Mouse (Mus musculus) midbrain, embryonic 15.5 days (tissue): Measurements from ENCODE around the gene Dcaf8. TPM values are rescaled to one million over a fixed set of nuclear protein-coding genes. Genes with fewer than 3 reads are reported as not detected.

ENCODE experiments used
- ATAC-seq: fragments of 200-750 bp; cut with Nextera tagmentation; replicated peaks from 2 replicates; pipeline ENCODE4 v1.8.0; 2017; ENCODE audit warnings: moderate TSS enrichment
- H3K27ac ChIP-seq: fragments of 300-500 bp; sonication (generic); 2 replicates; pipeline ENCODE4 v1.5.1; 2015; ENCODE audit warnings: mild to moderate bottlenecking, inconsistent platforms
- H3K27me3 ChIP-seq: fragments of 300-500 bp; sonication (generic); replicated peaks from 2 replicates; pipeline ENCODE4 v1.6.1; 2015; ENCODE audit warnings: inconsistent platforms
- H3K36me3 ChIP-seq: fragments of 300-500 bp; sonication (generic); replicated peaks from 2 replicates; pipeline ENCODE4 v1.6.1; 2015; ENCODE audit warnings: inconsistent platforms
- H3K4me1 ChIP-seq: fragments of 300-500 bp; sonication (generic); 2 replicates; pipeline ENCODE4 v1.6.1; 2015; ENCODE audit warnings: inconsistent platforms
- H3K4me2 ChIP-seq: fragments of 300-500 bp; sonication (generic); 2 replicates; pipeline ENCODE4 v1.6.1; 2015; ENCODE audit warnings: inconsistent platforms, mild to moderate bottlenecking, moderate library complexity
- H3K4me3 ChIP-seq: fragments of 300-500 bp; sonication (generic); 2 replicates; pipeline ENCODE4 v1.5.1; 2015; ENCODE audit warnings: mild to moderate bottlenecking, inconsistent platforms
- H3K9ac ChIP-seq: fragments of 300-500 bp; sonication (generic); 2 replicates; pipeline ENCODE4 v1.6.1; 2015; ENCODE audit warnings: mild to moderate bottlenecking, inconsistent platforms
- H3K9me3 ChIP-seq: fragments of 300-500 bp; sonication (generic); 2 replicates; pipeline ENCODE4 v1.6.1; 2016; ENCODE audit warnings: inconsistent platforms
- WGBS: fragments of 180-500 bp; shearing (Covaris S2); methylation state at CpG from one replicate; pipeline ENCODE4 v1.1.7; 2015; ENCODE audit warnings: mixed read lengths; 5-methylcytosine and 5-hydroxymethylcytosine counted together
- polyA plus RNA-seq: library from polyadenylated mRNA; unstranded; fragments of >200 nt; fragmentation: Nextera tagmentation; extraction: Ambion mirVana; gene quantifications from 2 replicates; pipeline ENCODE4 v1.2.1, GENCODE M21; 2015

Gene Dcaf8
- polyA plus RNA-seq, 1 experiment from 2014 or later, result 94.7 TPM

- no peak for ATAC-seq
- H3K9ac ChIP-seq, result no peak overlapping the region
- H3K27ac ChIP-seq, result peak overlapping the region; percentile 66
- H3K4me3 ChIP-seq, result no peak overlapping the region
- peaks cover 19% of the 10 kb centered on the region for H3K4me1 ChIP-seq
- no peaks in the 10 kb centered on the region for H3K9me3 ChIP-seq
- H3K36me3 ChIP-seq, result no peaks in the 10 kb centered on the region
- no peak overlapping the region for H3K4me2 ChIP-seq
- WGBS, result 33% methylated on average over 4 of the region's 4 CpGs
- H3K27me3 ChIP-seq, result no peaks in the 10 kb centered on the region
These were observed 65.9 kb downstream of the Dcaf8 start for GRCm38 (mm10) chr1:172213771-172214170.

GRCm38 (mm10) chr1:172214748-172215147, 66.9 kb downstream of the Dcaf8 start:
- WGBS, result 65% methylated on average over 3 of the region's 3 CpGs
- no peaks in the 10 kb centered on the region for H3K27me3 ChIP-seq
- H3K4me2 ChIP-seq, result no peak overlapping the region
- H3K4me1 ChIP-seq, result peaks cover 21% of the 10 kb centered on the region
- no peak overlapping the region for H3K9ac ChIP-seq
- H3K36me3 ChIP-seq, result no peaks in the 10 kb centered on the region
- H3K4me3 ChIP-seq, result no peak overlapping the region
- no peak for ATAC-seq
- no peaks in the 10 kb centered on the region for H3K9me3 ChIP-seq
- no peak overlapping the region for H3K27ac ChIP-seq

GRCm38 (mm10) chr1:172217148-172217547, 69.3 kb downstream of the Dcaf8 start:
- H3K27ac ChIP-seq, result peak overlapping the region; percentile 68; the same call in 1 of the 2 replicates
- no peaks in the 10 kb centered on the region for H3K9me3 ChIP-seq
- no peak overlapping the region for H3K9ac ChIP-seq
- no peaks in the 10 kb centered on the region for H3K36me3 ChIP-seq
- H3K4me1 ChIP-seq, result peaks cover 25% of the 10 kb centered on the region
- 1% methylated on average over 5 of the region's 5 CpGs for WGBS
- no peak overlapping the region for H3K4me3 ChIP-seq
- peak overlapping the region; percentile 16; the same call in 1 of the 2 replicates for H3K4me2 ChIP-seq
- ATAC-seq, result peak; percentile 41; the same call in 1 of the 2 replicates
- no peaks in the 10 kb centered on the region for H3K27me3 ChIP-seq

- H3K9ac ChIP-seq, result no peak overlapping the region
- H3K36me3 ChIP-seq, result no peaks in the 10 kb centered on the region
- H3K27me3 ChIP-seq, result no peaks in the 10 kb centered on the region
- no peak overlapping the region for H3K4me2 ChIP-seq
- WGBS, result 47% methylated on average over 15 of the region's 15 CpGs
- H3K4me3 ChIP-seq, result no peak overlapping the region
- H3K27ac ChIP-seq, result no peak overlapping the region
- ATAC-seq, result no peak
- peaks cover 25% of the 10 kb centered on the region for H3K4me1 ChIP-seq
- no peaks in the 10 kb centered on the region for H3K9me3 ChIP-seq
These were observed 70.5 kb downstream of the Dcaf8 start for GRCm38 (mm10) chr1:172218164-172218910.

- Histone ChIP-seq H3K9me3 (no peaks in the 10 kb centered on the region), H3K27ac (peak within 1 kb of the TSS; percentile 42; the same call in 1 of the 2 replicates), H3K27me3 (no peaks in the 10 kb centered on the region), H3K36me3 (no peaks in the 10 kb centered on the region), H3K9ac (no peak within 1 kb of the TSS), H3K4me1 (peaks cover 20% of the 10 kb centered on the region), H3K4me3 (no peak within 1 kb of the TSS), H3K4me2 (no peak within 1 kb of the TSS)
- peak; percentile 12; the same call in 1 of the 2 replicates for ATAC-seq
- 83% methylated on average over 19 of the region's 19 CpGs for WGBS
These were observed 71.8 kb downstream of the Dcaf8 start, which contains the start of gene Casq1 for GRCm38 (mm10) chr1:172219451-172220406. Gene Casq1, minus strand, starts transcription at chr1:172219868.

GRCm38 (mm10) chr1:172220414-172220813, 72.5 kb downstream of the Dcaf8 start:
- Histone ChIP-seq H3K27me3 (no peaks in the 10 kb centered on the region), H3K4me1 (peaks cover 20% of the 10 kb centered on the region), H3K4me2 (no peak overlapping the region), H3K36me3 (no peaks in the 10 kb centered on the region), H3K4me3 (no peak overlapping the region), H3K9ac (no peak overlapping the region), H3K27ac (peak overlapping the region; percentile 42; the same call in 1 of the 2 replicates), H3K9me3 (no peaks in the 10 kb centered on the region)
- WGBS, result 36% methylated on average over 10 of the region's 10 CpGs
- ATAC-seq, result peak; percentile 28; the same call in 1 of the 2 replicates

- no peak overlapping the region for H3K9ac ChIP-seq
- no peak overlapping the region for H3K27ac ChIP-seq
- H3K36me3 ChIP-seq, result no peaks in the 10 kb centered on the region
- no peak overlapping the region for H3K4me2 ChIP-seq
- H3K9me3 ChIP-seq, result no peaks in the 10 kb centered on the region
- H3K27me3 ChIP-seq, result no peaks in the 10 kb centered on the region
- WGBS, result 42% methylated on average over 11 of the region's 11 CpGs
- no peak for ATAC-seq
- peaks cover 20% of the 10 kb centered on the region for H3K4me1 ChIP-seq
- no peak overlapping the region for H3K4me3 ChIP-seq
These were observed 73.6 kb downstream of the Dcaf8 start for GRCm38 (mm10) chr1:172221297-172222063.

- Histone ChIP-seq H3K4me2 (no peak overlapping the region), H3K9me3 (no peaks in the 10 kb centered on the region), H3K9ac (no peak overlapping the region), H3K27ac (no peak overlapping the region), H3K27me3 (no peaks in the 10 kb centered on the region), H3K4me3 (no peak overlapping the region), H3K36me3 (no peaks in the 10 kb centered on the region), H3K4me1 (no peaks in the 10 kb centered on the region)
- WGBS, result 81% methylated on average over 2 of the region's 2 CpGs
- no peak for ATAC-seq
These were observed 80.3 kb downstream of the Dcaf8 start for GRCm38 (mm10) chr1:172228209-172228608.

- WGBS, result 91% methylated on average over 1 of the region's 1 CpGs
- Histone ChIP-seq H3K36me3 (no peaks in the 10 kb centered on the region), H3K4me1 (no peaks in the 10 kb centered on the region), H3K4me2 (no peak overlapping the region), H3K9me3 (no peaks in the 10 kb centered on the region), H3K9ac (no peak overlapping the region), H3K4me3 (no peak overlapping the region), H3K27ac (no peak overlapping the region), H3K27me3 (no peaks in the 10 kb centered on the region)
- ATAC-seq, result no peak
These were observed 81.3 kb downstream of the Dcaf8 start for GRCm38 (mm10) chr1:172229215-172229614.

GRCm38 (mm10) chr1:172240945-172241708, 93.2 kb downstream of the Dcaf8 start:
- H3K9ac ChIP-seq, result no peak overlapping the region
- H3K4me2 ChIP-seq, result no peak overlapping the region
- no peaks in the 10 kb centered on the region for H3K9me3 ChIP-seq
- H3K36me3 ChIP-seq, result no peaks in the 10 kb centered on the region
- H3K27me3 ChIP-seq, result no peaks in the 10 kb centered on the region
- 28% methylated on average over 6 of the region's 6 CpGs for WGBS
- H3K4me1 ChIP-seq, result no peaks in the 10 kb centered on the region
- H3K4me3 ChIP-seq, result no peak overlapping the region
- ATAC-seq, result no peak
- no peak overlapping the region for H3K27ac ChIP-seq

- 15% methylated on average over 2 of the region's 2 CpGs for whole genome bisulfite sequencing
- Histone ChIP-seq H3K4me2 (no peak overlapping the region), H3K27ac (0 out of 2 replicates have a peak overlapping the region, but pooled peaks have one; percentile 5), H3K9ac (no peak overlapping the region), H3K9me3 (no peaks in the 10 kb centered on the region), H3K27me3 (no peaks in the 10 kb centered on the region), H3K4me1 (no peaks in the 10 kb centered on the region), H3K4me3 (no peak overlapping the region), H3K36me3 (no peaks in the 10 kb centered on the region)
- ATAC-seq, result peak; percentile 76
These were observed 94.5 kb downstream of the Dcaf8 start for GRCm38 (mm10) chr1:172242401-172242800.
